Mouse (Mus musculus) lung, postnatal 10 days (tissue): Measurements from ENCODE around the gene Htr2a.
A peak's percentile ranks its signal among the peaks of the same experiment; 100 is the strongest.

Experiments
- DNase-seq: peaks from one replicate; pipeline ENCODE4 v3.0.0; 2021

Htr2a gene

DNA sequence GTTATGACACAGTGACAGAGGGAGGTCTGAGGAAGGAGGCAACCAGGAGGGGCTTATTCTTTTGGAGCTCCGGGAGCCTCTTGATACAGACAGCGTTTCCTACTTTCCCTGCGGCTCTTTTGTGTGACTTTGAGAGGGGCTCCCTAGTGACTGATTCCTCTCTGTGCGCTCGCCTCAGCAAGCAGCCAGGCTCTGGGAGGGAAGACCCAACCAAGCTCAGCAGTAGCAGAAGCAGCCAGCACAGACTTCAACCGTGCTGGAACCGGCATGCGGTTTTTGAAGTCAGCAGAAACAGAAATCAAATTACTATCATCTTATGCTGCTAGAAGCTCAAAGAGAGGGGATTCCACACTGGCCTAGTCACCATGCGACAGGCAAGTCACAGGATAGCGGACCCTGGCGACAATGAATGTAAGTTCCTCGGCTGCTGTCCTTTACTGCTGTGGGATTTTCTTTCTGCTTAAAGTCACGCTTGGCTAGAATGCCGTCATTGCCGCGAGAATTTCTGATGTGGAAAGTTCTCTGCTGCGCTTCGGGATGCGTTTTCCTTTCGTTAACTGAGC lies at the start of gene Htr2a:
TSS of gene Htr2a (plus strand) at position 22 of the 563 bp plus-strand sequence.
- peak; percentile 20 for DNase-seq

DNA sequence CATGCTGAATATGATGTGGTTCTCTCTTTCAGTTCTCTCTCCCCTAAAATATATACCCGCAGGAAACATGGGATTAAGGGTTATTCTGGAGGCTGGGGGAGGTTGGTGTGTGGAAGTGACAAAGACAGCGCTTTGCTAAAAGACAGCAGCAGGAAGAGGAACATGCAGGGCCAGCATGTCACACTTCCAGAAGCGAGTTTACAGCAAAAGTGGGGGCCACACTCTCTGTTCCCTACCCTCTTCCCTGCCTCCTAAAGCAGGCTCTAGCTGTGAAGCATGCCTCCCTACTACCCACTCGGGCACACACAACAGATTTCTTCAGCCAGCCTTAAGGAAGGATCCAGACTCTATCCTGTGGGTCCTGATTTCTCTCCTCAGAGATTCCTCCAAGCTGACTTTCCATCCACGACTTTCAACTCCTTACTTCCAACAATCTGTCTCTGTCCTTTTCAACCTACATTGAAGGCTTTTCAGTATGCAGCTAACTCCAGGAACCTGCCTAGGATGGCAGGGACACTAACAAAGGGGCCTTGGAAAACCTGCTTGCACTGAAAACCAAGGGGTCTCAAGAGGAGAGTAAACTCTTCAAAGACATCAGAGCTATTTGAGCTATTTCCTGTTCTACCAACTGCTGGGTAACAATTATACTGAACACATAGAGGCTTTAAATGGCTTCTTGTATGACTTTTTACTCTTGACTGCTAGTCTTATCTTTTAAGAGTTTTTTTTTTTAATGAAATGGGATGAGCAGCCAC lies 39.1 kb upstream of the Htr2a start:
- DNase-seq, result no peak

DNA sequence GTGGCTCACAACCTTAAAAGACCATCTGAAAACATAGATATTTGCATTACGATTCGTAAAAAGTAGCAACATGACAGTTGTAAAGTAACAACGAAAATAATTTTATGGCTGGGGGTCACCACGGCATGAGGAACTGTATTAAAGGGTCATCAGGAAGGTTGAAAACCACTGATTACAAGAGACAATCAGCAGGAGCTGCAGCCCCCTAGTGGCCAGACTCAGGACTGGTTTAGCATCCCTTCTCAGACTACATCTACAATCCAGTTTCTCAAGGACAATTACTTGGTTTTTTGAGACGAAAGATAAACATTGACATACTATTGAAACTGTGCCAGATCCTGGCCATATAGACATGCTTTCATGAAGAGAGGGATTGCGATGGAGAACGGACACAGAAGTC lies 38.1 kb upstream of the Htr2a start:
- DNase-seq, result peak; percentile 66

DNA sequence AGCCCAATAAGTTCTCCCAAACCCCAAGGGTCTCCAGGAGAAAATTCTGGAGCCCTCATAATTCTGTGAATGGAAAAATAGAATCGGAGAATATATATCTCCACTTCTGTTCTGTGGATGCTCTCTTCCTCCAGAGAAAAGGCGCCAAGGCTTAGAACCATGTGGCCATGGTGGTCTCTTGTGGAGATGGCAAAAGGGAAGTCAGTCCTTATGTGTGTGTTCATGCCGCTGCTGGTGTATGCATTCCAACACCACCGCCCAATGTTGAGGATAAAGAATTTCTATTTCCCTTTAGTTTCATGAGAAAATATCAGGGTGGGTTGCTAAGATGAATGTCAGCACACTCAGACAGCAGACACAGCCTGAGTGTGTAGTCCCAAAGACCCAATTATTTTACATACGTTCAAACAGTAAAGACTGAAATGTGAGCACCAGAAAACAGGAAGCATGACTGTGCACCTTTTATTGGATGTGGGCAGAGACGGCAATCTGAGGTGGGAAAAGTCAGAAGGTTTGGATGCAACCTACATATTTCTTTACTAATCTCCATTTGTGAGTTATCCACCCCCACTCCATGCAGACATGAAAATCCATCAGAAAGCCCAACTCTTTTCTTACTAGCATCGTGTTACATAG lies 37.4 kb upstream of the Htr2a start:
- DNase-seq, result no peak

DNA sequence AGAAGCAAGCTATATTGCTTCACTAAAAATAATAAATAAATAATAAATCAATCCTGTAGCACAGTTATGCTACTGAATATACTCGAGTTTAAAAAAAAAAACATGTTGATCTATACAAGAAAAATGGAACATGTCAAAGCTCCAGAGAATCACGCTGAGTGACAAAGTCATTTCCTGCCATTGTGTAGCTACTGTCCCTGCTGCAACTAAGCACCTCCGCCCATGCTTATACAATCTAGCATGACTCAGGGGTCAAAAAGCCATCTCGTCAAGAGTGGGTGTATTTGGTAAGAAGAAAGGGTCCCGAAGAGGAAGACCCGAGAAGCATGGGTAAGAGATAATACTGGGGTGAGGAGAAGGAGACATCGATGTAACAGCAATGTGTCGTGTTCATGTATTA lies 29.3 kb upstream of the Htr2a start:
- peak; percentile 39 for DNase-seq

DNA sequence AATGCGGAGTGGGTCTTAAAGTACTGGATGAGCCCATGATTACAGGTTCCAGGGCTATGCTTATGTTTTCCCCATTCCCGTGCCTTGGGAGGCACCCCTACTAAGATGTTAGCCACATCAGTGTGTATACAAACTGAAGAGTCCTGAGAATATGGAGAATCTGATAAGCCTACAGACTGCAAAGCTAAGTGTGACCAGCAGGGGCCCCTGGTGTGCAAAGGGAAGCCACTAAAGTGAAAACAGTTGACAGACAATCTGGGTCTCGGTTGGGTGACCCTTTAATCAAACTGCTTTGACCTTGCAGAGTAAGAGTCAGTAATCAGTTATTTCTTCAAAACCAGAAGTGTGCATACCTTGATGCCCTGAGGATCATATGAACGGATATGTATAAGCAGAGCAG lies 21.8 kb upstream of the Htr2a start:
- DNase-seq, result no peak

DNA sequence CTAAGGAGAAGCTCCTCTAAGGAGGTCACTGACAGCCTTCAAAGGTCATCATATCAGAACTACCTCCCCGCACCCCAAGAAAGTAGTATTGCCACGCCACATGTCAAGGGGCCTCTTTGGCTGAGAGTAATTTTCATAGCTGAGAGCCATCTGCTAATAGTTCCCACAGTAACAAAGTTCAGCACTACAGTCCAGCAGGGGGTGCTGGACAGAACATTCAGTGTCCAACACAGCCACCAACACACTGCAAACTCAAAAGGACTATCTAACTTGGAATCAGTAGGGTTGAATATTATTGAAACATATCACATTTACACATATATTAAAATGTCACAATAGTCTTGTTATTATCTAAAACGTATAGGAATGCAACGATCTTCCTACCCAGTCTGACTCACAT lies 2.6 kb upstream of the Htr2a start:
- peak; percentile 9 for DNase-seq

DNA sequence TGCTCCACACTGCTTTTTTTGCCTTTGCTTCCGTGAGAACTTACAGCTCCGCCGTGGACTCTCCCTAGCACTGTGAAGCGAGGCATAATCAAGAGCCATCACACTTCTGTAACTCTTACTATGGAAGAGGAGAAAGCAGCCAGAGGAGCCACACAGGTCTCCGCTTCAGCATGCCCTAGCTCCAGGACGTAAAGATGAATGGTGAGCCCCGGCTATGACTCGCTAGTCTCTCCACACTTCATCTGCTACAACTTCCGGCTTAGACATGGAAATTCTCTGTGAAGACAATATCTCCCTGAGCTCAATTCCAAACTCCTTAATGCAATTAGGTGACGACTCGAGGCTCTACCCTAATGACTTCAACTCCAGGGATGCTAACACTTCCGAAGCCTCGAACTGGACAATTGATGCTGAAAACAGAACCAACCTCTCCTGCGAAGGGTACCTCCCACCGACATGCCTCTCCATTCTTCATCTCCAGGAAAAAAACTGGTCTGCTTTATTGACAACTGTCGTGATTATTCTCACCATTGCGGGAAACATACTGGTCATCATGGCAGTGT lies 1.1 kb downstream of the Htr2a start:
- no peak for DNase-seq

DNA sequence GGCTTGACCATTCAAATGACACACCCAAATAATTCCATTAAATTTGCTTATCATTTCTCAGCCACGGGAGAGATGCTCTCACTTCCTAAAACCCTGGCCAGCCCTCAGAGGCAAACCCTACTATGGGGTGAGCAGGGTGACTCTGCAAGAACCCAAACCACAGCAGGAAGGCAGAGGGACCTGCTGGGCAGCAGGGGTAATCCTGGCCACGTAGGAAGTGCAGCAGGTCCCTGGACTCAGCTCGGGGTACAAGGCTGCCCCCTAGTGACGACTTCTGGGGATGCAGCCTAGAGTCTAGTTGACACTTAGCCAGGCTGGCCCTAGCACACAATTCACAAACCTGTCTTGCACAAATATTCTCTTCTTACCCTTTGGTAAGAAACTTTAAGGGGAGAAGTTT lies 2.7 kb downstream of the Htr2a start:
- peak; percentile 82 for DNase-seq

DNA sequence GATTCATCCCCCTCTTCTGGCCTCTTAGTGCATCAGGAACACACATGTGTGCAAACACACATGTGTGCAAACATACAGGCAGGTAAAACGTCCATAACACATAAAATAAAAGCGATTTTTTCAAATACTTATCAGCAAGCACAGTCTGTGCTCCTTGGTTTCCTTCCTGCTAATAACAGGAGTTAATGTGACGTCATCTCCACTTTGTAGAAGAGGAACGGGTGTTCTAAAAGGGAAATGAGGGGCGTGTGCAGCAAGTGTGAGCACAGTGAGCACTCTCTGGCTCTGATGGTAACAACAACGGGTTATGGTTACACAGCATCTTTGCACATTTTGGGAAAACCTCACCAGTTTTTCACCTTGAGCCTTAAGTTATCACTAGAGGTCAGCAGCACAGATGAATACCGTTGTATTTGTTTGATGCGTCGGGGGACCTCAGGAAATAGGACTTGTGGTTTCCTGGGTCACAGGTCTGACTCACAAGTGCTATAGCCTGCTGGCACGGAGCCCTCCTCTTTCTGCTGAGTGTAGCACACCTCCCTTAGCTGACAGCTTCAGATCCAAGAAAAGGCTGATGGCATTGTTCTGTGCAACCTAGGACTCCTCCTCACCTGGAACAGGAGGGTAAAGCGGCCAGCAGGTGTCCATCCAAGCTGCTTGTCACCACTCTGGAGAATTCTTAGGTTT lies 5.6 kb downstream of the Htr2a start:
- DNase-seq, result peak; percentile 21

DNA sequence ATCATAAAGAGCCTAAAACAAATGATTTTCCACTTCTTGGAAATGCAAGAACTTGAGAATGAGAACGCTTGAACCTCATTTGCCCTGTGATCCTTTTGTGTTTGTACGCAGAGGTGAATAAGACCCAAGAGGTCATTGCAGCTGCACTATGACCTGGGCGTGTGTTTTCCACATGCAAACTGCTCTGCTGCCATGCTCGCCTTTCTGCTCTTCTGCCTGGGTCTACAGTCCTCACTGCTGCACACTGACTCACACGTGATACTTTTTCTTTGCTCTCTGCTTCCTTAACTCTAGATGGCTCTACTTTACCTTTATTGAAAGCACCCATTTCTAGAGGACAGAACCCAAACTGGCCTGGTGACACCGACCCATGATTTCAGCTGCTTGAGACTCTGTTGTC lies 9.4 kb downstream of the Htr2a start:
- DNase-seq, result no peak

DNA sequence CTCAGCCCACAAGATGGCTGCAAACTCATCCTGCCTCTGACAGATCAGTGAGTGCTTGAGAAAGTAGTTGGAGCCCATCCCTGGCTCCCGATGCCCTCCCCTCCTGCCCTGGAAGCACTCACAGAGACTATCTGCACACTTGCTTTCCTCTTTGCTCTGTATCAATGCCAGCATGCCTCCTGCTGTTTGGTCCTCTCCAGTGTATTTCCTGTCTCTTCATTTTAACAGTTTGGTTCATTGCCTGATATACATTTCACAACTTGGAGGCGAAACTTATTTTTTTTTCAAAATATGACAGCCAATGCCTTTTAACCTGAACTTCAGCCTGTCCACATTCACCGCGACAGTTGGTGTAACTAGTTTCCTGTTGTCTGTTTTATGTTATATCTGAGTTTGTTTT lies 11.0 kb downstream of the Htr2a start:
- DNase-seq, result no peak

DNA sequence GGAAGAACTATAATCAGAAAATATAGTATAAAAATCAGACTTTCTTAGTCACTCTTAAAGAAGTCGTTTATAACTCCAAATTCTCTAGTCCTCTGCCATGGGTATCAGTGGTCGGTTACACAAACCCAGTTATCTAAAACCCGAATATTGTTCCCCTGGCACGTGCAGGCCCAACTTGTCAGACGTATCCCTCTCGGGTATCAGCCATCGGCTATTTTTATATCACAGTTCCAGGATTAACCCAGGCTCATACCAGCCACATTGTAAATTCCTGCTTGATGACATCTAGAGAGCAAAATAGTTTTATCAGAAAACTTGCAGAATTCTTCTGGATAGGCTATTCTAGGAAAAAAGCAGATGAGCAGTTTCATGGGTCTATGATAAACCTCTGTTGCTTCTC lies 16.6 kb downstream of the Htr2a start:
- no peak for DNase-seq

DNA sequence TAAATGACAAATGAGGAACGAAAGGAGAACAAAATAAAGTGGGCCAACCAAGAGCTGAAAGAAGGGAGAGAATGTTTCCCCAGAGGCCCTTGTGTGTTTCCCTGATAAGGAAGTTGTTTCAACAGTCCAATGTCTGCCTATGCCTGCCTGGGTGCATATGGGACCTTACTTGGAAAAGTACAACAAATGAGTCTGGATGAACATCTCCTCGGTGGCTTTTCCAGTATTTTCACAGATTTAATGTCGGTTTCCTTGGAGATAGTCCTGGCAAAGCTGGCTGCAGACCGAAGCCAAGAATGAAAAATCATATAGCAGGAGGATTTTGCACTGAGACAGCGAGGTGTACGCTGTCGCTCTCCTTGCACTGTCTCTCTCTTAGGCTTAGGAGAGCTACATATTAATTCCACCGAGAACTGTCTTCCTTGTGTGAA lies 18.8 kb downstream of the Htr2a start:
- no peak for DNase-seq

DNA sequence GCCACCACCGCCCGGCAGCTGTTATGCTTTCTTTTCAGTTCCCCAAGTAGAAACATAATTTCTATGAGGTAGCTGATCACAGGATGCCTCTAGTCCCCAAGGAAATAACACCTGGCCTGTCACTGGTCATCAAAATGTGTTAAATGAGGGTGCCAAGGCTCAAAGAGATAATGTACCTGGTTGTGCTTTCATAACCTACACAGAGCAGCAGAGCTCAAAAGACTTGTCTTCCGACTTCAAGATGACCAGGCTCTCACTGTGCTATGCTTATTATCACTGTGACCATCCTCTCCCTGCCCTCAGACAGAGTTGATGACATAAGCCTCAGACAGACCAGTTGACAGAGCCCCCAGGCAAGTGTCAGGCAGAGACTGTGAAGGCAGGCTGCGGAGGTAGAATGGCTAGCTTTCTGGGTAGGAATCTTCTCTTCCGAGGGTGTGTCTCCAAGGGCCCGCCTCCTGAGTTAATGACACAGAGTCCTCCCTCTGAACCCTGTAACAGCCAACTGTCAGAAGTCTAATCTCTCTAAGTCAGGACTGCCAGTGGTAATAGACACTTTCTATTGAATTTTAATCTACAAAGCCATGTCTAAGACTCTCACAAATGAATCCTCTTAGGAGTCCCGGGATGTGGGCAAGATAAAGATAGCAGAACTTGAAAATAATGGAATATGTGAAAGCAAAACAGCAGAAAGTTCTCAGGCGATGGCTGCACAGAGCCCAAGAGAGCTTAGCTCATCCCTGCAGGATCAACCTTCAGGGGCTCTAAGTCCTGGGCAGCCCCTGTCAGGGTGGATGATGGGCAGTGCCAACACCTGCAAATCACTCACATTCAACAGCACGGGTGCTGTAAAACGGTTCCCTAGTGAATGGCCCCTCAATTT lies 31.7 kb downstream of the Htr2a start:
- no peak for DNase-seq

DNA sequence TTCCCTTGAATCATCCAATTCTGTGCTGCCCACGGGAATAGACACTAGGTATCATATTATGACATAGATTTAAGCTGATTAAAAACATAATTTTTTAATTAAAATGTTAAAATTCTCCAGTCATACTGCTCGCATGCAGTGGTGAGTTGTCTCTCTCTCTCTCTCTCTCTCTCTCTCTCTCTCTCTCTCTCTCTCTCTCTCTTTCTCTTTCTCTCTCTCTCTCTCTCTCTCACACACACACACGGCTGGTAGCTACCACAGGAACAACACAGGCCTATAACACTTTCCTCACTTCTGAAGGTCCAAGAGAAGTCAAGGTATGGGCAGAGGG lies 32.3 kb downstream of the Htr2a start:
- DNase-seq, result no peak

DNA sequence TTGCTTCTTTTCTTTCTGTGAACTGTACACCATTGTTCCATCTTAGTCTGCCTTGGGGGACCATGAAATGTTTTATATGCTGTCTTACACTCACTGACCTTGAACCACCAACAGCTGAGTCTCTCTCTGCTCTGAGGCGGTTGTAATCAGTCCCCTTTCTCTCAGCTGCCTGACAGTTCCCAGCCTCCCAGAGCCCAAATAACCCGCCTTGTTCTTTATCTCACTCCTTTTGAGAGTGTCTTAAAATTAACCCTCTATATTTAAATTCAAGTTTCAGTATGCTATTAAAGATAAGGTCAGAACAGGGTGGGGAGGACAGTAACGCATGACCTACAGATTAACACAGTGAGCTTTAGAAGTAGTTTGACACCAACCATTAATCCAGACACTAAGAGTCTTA lies 32.9 kb downstream of the Htr2a start:
- DNase-seq, result no peak

DNA sequence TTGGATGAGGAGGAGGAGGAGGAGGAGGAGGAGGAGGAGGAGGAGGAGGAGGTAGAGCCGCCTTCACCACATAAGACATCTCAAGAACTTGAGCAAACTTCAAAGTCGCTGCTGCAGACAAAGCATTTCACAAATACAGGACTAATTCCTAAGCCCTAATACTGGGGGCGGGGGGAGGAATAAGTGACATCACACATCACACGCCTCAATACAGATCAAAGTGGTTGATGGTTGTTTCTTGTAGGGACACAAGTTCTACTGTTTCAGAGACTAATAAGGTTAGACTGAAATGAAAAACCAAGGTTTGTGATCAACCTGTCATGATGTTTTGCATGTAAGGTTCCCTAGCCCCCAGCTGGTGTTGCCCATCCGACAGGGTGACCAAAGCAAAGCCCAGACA lies 39.2 kb downstream of the Htr2a start:
- DNase-seq, result no peak

DNA sequence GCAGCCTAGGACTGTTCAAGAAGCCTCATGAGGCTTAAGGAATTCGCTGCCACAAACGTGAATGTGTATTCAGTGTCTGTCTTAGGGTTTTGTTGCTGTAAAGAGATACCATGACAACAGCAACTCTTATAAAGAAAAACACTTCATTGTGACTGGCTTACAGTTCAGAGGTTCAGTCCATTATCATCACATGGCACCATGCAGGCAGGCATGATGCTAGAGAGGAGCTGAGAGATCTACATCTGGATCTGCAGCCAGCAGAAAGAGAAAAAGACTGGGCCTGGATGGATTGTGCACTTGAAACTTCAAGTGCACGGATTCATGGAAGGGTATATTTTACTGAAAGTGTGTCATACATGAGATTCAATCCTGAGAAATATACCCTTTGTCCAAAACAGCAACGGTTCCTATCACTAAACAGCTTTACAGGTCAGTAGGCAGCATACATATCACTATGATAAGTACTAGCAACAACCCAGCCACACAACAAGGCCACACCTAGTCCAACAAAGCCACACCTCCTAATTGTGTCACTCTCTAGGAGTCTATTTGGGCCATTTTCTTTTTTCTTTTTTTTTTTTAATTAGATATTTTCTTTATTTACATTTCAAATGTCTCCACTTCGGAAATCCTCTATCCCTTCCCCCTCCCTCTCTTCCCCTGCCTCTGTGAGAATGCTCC lies 43.8 kb downstream of the Htr2a start:
- DNase-seq, result no peak

DNA sequence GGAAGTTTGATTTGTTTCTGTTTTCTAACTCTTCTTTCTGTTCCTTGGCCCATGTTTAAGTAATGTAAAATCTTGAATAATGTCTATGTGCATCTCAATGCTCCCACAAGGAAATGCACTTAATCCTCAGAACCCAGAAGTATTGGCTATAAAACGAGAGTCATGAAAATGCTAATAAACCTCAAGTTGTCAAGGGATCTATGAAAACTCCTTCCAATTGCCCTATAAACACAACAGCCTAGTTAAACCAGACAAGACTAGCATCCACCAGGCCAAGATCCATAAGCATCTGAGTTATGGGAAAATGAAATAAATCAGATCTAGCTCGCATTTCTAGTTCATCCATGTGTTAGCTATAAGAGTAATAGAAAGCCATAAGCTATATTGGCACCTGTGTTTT lies 51.3 kb downstream of the Htr2a start:
- no peak for DNase-seq

DNA sequence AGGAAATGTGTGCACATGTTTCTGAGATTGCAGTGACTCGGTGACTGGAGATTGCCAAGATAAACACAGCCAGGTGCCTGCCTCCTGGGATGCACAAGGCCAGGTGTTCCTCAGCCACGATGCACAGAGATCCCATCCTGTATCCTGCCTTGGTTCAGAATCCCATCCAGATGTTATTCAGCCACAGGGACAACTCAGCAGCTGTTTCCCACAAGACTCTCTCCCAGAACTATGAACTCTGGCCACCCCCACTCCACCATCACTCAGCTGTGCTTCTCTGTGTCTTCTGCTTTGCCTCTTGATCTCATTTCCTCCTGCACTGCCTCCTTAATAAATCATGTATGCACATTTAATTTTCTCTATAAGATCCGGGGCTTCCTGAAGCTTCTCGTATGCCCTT lies 56.1 kb downstream of the Htr2a start:
- DNase-seq, result no peak

DNA sequence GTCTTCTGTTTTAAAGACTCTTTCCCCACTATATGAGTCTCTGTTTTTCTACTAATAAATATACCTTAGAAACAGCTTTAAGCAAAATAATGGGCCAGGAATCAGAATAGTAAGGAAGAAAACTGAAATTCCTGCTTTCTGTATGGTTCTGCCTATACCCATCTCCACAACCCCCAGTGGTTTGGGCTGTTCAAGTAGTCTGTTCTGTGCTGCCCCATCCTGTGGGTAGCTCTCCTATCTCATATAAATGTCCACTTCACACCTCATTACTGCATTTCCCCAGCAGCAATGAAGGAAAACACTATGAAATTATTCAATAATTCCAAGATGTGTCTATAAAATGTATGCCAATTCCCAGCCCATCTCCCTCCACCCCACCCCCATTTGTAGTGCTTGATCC lies 56.8 kb downstream of the Htr2a start:
- DNase-seq, result no peak
